Mouse (Mus musculus): Measurements from ENCODE around the gene Nat10. TPM values are rescaled to one million over a fixed set of nuclear protein-coding genes. Genes with fewer than 3 reads are reported as not detected.

Gene Nat10
- polyA plus RNA-seq, 1 experiment from 2014 or later: 14.0 TPM

- no peak overlapping the region for H3K4me3 ChIP-seq (ENCODE audit: low read depth, low read length)
- WGBS: 86% methylated on average over 7 of the region's 7 CpGs
- ATAC-seq: no peak
These were observed 88.4 kb downstream of the Nat10 start for GRCm38 (mm10) chr2:103672573-103673119.

More at GRCm38 (mm10) chr2:103672573-103673119, 88.4 kb downstream of the Nat10 start:
- Histone ChIP-seq H3K4me2 (ENCODE audit: low read length) (no peak overlapping the region), H3K9me3 (replicated peaks; ENCODE audit: control insufficient read depth, low read length) (no peaks in the 10 kb centered on the region), H3K27ac (ENCODE audit: low read depth, low read length) (no peak overlapping the region), H3K9ac (ENCODE audit: low read length) (no peak overlapping the region), H3K36me3 (ENCODE audit: control insufficient read depth, insufficient read depth, low read length) (no peaks in the 10 kb centered on the region), H3K27me3 (replicated peaks; ENCODE audit: control insufficient read depth, insufficient read depth, low read length) (no peaks in the 10 kb centered on the region), H3K4me1 (ENCODE audit: control insufficient read depth, insufficient read depth, low read length) (peaks cover 23% of the 10 kb centered on the region)
- DNase-seq (ENCODE audit: low spot score): no peak

Other genes starting within 250 kb of the Nat10 start
- gene Abtb2, start 195.0 kb downstream of the Nat10 start, polyA plus RNA-seq (2014; fragmentation: Nextera tagmentation; extraction: Ambion mirVana): 3.8 and 5.9 TPM in 2 replicates
- 434 and 479 TPM in 2 replicates for gene Caprin1, start 36.4 kb upstream of the Nat10 start, polyA plus RNA-seq (2014; fragmentation: Nextera tagmentation; extraction: Ambion mirVana)
- gene Lmo2, start 196.7 kb upstream of the Nat10 start, polyA plus RNA-seq (2014; fragmentation: Nextera tagmentation; extraction: Ambion mirVana): 30.2 TPM in 2 replicates